Mouse (Mus musculus) spleen, adult 18-20 months (tissue): Measurements from ENCODE around the gene Rara.

ENCODE experiments used
- DNase-seq, 2 experiments: peaks; one replicate each; pipeline ENCODE4 v3.0.0; 2022; ENCODE audit warnings: mixed read lengths in 2 of 2

The Rara gene

DNA sequence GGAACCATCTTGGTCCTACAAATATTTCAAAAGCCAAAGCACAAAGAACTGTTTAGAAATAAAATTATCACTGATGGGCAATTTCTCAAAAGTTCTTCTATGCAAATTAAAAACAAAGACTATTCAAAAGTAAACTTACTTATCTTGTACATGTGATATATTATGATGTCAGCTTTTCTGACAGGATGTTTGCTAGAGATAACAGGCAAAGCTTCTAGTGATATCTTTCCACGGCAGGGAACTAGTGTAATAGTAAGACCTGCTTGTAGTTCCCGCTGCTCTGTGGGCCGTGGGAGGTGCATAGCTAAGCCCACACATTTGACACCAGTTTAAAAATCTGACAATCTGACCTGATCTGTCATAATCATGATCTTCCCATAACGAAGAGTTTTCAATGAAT is 82.5 kb downstream of the Rara start:
- DNase-seq, result no peak

DNA sequence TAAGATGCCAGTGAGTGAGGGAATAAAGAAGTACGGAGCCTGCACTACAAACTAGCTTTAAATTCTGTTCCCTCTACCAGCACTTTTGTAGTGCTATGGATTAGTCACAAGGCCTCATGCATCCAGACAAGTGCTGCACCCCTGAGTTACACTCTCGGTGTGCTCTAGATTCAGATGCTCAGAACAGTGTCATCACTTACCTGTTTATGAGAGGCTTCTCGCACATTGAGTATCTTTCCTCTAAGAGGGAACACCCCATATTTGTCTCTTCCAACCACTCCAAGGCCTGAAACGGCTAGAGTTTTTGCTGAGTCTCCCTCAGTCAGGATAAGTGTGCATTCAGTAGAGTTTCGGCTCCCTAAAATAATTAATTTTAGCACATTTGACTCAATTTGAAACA is 83.1 kb downstream of the Rara start:
- no peak for DNase-seq

DNA sequence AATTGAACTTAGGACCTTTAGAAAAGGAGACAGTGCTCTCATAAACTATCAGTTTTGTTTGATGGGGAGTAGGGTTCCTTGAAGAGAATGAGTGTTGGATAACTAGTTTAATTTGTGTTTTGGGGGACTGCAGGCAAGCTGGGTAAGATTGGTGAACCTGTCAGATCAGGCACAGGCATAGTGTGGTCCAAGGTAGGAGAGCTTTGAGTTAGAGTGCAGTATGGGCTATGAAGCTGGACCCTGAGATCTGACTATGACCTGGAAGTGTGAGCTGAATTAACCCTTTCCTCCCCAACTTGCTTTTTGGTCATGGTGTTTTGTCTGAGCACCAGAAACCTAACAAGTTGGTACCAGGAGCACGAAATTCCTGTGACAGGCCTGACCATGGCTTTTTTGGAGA is 86.2 kb downstream of the Rara start:
- no peak for DNase-seq

DNA sequence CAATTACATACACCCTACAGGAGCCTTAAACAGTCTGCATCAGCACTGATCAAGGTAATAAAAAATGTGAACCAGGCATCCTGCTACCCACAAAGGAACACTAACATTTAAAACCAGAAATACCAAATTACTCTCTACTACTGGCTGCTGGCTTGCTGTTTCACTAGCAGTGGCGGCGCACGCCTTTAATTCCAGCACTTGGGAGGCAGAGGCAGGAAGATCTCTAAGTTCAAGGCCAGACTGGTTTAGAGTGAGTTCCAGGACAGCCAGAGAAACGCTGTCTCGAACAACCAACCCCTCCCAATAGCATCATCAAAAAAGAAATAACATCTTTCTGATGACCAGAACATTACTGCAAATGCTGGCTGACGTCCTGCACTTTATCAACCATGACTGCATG is 92.2 kb downstream of the Rara start:
- DNase-seq, result no peak

- no peak for DNase-seq
Measured at GRCm38 (mm10) chr11:99022384-99022933, 94.8 kb downstream of the Rara start.

DNA sequence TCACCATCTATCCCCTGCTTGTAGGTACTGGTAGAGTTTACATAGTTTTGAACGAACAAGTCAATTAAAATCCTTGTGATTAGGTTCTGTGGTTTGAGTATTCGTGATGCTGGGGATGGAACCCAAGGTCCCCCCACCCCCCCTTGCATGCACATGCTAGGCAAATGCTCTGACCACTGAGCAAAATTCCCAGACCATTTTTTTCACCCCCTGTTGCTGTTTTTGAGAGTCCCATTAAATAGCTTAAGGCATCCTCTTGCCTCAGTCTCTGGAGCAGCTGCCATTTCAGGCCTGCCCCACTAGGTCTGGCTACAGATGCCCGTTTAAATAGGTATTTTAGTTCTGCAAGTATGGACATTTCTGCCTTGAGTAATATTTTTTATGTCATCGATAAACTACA is 95.5 kb downstream of the Rara start:
- no peak for DNase-seq

GRCm38 (mm10) chr11:99023500-99024467 is 96.2 kb downstream of the Rara start, which contains the start of gene Top2a:
Gene Top2a (minus strand): TSS chr11:99024189.
- DNase-seq, result peak; percentile 81 to 89
